Mouse (Mus musculus): ENCODE measurements around the gene Fbxo36. TPM values are rescaled to one million over a fixed set of nuclear protein-coding genes. Genes with fewer than 3 reads are reported as not detected.

The Fbxo36 gene
- 7.7 and 9.1 TPM in 2 replicates for polyA plus RNA-seq (2016; fragmentation: Nextera tagmentation; extraction: Ambion mirVana)

DNA sequence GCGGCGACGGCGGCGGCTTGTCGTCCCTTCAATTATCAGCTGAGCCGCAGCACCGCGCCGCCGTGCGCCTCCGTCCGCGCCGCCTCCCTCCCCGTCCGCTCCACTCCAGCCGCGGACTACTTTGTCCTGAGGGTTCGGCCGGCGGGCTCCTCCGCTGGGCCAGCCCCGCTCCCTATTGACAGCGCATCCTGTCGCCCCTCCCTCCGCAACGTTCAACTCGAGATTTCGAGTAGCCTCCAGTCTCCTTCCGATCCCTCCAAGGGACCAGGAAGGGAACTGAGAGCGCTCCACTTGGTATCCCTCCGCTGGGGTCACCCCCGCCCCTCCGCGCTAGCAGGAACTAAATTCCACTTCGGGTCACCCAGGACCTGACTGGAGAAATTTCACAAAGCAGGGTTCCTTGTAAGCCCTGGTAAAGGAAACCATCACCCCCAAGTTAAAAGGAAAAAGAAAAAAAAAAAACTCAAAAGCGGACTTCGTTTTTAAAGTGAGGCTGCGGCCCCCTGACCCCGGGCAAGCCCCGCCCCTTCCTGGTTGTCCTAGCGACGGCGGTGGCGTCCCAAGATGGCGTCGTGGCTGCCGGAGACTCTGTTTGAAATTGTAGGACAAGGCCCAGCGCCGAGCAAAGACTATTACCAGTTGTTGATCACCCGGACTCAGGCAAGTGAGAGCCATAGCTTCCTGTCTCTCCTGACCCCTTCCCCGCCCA, at the start of gene Fbxo36:
TSS of gene Fbxo36 (plus strand) at position 533 of the 709 bp plus-strand sequence.
- no peaks in the 10 kb centered on the region for H3K9me3 ChIP-seq
- peak within 1 kb of the TSS; percentile 96 for H3K9ac ChIP-seq
- H3K27me3 ChIP-seq = no peaks in the 10 kb centered on the region
- H3K27ac ChIP-seq = peak within 1 kb of the TSS; percentile 97
- H3K4me1 ChIP-seq = peaks cover 3% of the 10 kb centered on the region
- peak; percentile 88 for ATAC-seq (ENCODE audit: insufficient number of reproducible peaks, insufficient read depth, low FRiP score, low TSS enrichment)
- WGBS = under 1% methylated on average over 47 of the region's 54 CpGs
- H3K36me3 ChIP-seq = no peaks in the 10 kb centered on the region
- peak within 1 kb of the TSS; percentile 74 for H3K4me2 ChIP-seq (replicated peaks)
- H3K4me3 ChIP-seq = peak within 1 kb of the TSS; percentile 93

GRCm38 (mm10) chr1:84791393-84791792, 48.2 kb upstream of the Fbxo36 start:
- Histone ChIP-seq H3K9me3 (no peaks in the 10 kb centered on the region), H3K4me3 (no peak overlapping the region), H3K9ac (no peak overlapping the region), H3K4me1 (no peaks in the 10 kb centered on the region), H3K4me2 (replicated peaks) (no peak overlapping the region), H3K36me3 (peaks cover 39% of the 10 kb centered on the region), H3K27me3 (no peaks in the 10 kb centered on the region), H3K27ac (no peak overlapping the region)
- WGBS = 92% methylated on average over 2 of the region's 2 CpGs
- ATAC-seq (ENCODE audit: insufficient number of reproducible peaks, insufficient read depth, low FRiP score, low TSS enrichment) = no peak

GRCm38 (mm10) chr1:84795335-84795734, 44.3 kb upstream of the Fbxo36 start:
- no peak overlapping the region for H3K27ac ChIP-seq
- no peak overlapping the region for H3K4me3 ChIP-seq
- no peaks in the 10 kb centered on the region for H3K9me3 ChIP-seq
- H3K4me1 ChIP-seq = no peaks in the 10 kb centered on the region
- H3K9ac ChIP-seq = no peak overlapping the region
- H3K27me3 ChIP-seq = no peaks in the 10 kb centered on the region
- WGBS = 97% methylated on average over 7 of the region's 7 CpGs
- ATAC-seq (ENCODE audit: insufficient number of reproducible peaks, insufficient read depth, low FRiP score, low TSS enrichment) = no peak
- H3K4me2 ChIP-seq (replicated peaks) = no peak overlapping the region
- peaks cover 30% of the 10 kb centered on the region for H3K36me3 ChIP-seq

DNA sequence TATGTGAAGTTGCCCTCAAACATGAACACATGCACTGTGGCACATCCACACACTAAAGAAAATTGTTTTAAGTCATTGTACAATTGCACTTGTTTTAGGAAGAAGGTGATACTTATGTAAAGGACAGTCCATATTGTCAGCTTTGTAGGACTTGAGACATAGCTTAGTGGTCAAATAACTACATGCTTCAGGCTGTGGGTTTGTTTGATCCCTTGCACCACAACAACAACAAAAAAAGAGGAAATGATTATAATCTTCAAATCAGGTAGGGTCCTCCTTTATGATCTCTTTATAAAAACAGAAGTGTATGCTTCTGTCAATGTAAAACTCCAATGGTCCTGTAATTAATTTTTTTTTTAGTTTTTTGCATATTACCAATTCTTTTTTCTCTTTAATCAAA, 40.5 kb upstream of the Fbxo36 start:
- Histone ChIP-seq H3K27me3 (no peaks in the 10 kb centered on the region), H3K4me3 (no peak overlapping the region)

GRCm38 (mm10) chr1:84803788-84804187, 35.9 kb upstream of the Fbxo36 start:
- no peaks in the 10 kb centered on the region for H3K36me3 ChIP-seq
- no peaks in the 10 kb centered on the region for H3K27me3 ChIP-seq
- no peak overlapping the region for H3K4me3 ChIP-seq
- no peak overlapping the region for H3K4me2 ChIP-seq (replicated peaks)
- 91% methylated on average over 1 of the region's 1 CpGs for WGBS
- H3K27ac ChIP-seq = no peak overlapping the region
- H3K9ac ChIP-seq = no peak overlapping the region
- H3K9me3 ChIP-seq = no peaks in the 10 kb centered on the region
- no peaks in the 10 kb centered on the region for H3K4me1 ChIP-seq
- no peak for ATAC-seq (ENCODE audit: insufficient number of reproducible peaks, insufficient read depth, low FRiP score, low TSS enrichment)

More for the DNA sequence above, 40.5 kb upstream of the Fbxo36 start:
- H3K27ac ChIP-seq = no peak overlapping the region
- no peaks in the 10 kb centered on the region for H3K9me3 ChIP-seq
- no peak overlapping the region for H3K9ac ChIP-seq
- H3K36me3 ChIP-seq = peaks cover 2% of the 10 kb centered on the region
- ATAC-seq (ENCODE audit: insufficient number of reproducible peaks, insufficient read depth, low FRiP score, low TSS enrichment) = no peak
- H3K4me1 ChIP-seq = no peaks in the 10 kb centered on the region
- no peak overlapping the region for H3K4me2 ChIP-seq (replicated peaks)

DNA sequence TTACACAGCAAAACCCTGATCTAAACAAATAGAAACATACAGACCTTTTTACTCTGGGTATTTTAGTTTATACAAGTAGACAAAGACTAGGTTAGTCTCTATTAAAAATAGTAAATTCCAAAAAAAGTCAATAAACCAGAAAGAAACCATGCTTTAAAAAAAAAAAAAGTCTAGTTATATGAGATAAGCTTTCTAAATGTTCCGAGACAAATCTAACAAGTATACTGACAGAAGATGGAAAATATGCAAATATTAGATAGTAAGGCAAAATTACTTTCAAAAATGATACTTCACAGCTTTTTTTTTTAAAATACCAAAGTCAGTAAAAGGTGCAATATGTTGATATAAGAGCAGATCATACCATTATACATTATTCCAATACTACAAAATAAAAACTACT, 22.0 kb upstream of the Fbxo36 start:
- WGBS = 93% methylated on average over 1 of the region's 1 CpGs

GRCm38 (mm10) chr1:84825091-84825490, 14.6 kb upstream of the Fbxo36 start:
- H3K9ac ChIP-seq = no peak overlapping the region
- ATAC-seq (ENCODE audit: insufficient number of reproducible peaks, insufficient read depth, low FRiP score, low TSS enrichment) = no peak

More for the DNA sequence above, 22.0 kb upstream of the Fbxo36 start:
- H3K9me3 ChIP-seq = no peaks in the 10 kb centered on the region
- H3K27ac ChIP-seq = no peak overlapping the region
- 0 out of 2 replicates have a peak, but pooled peaks cover 3% of the 10 kb centered on the region for H3K36me3 ChIP-seq
- no peak overlapping the region for H3K4me2 ChIP-seq (replicated peaks)
- no peak overlapping the region for H3K9ac ChIP-seq
- no peaks in the 10 kb centered on the region for H3K4me1 ChIP-seq
- ATAC-seq (ENCODE audit: insufficient number of reproducible peaks, insufficient read depth, low FRiP score, low TSS enrichment) = no peak
- no peak overlapping the region for H3K4me3 ChIP-seq
- no peaks in the 10 kb centered on the region for H3K27me3 ChIP-seq

DNA sequence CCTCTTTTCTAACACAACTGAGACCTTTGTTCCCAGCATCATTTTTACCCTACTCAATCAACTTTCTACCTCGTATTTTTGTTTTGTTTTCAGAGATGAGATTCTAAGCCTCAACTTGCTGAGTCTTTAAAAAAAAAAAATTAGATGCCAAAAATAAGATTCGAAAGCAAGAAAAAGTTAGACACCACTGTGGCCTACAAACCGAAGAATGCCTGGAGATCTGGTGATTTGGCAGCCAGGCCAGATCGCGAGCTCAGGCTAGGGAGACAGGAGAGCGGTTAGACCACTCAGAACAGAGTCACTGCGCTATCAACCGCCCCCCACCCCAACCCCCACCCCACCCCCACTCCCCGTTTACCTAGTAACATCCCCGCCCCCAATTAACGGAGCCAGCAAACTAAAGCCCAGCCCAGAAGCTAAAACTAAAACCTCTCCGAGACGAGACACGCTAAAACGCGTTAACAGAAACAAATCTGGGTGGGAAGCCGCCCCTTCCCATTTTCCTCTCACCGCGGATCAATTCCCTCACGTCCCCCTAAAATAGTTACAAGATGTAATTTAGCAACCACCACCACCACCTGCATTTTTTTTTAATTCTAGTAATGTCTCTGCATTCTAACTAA, 2.0 kb upstream of the Fbxo36 start:
- Histone ChIP-seq H3K4me3 (peak overlapping the region; percentile 93), H3K4me1 (peaks cover 3% of the 10 kb centered on the region), H3K9me3 (no peaks in the 10 kb centered on the region), H3K27me3 (no peaks in the 10 kb centered on the region), H3K9ac (peak overlapping the region; percentile 96), H3K36me3 (0 out of 2 replicates have a peak, but pooled peaks cover 14% of the 10 kb centered on the region), H3K27ac (peak overlapping the region; percentile 97; the same call in 1 of the 2 replicates), H3K4me2 (replicated peaks) (peak overlapping the region; percentile 74)
- ATAC-seq (ENCODE audit: insufficient number of reproducible peaks, insufficient read depth, low FRiP score, low TSS enrichment) = no peak
- WGBS = 7% methylated on average over 20 of the region's 20 CpGs

More at GRCm38 (mm10) chr1:84825091-84825490, 14.6 kb upstream of the Fbxo36 start:
- H3K9me3 ChIP-seq = no peaks in the 10 kb centered on the region
- 48% methylated on average over 2 of the region's 2 CpGs for WGBS
- H3K4me3 ChIP-seq = no peak overlapping the region
- H3K4me2 ChIP-seq (replicated peaks) = no peak overlapping the region
- no peaks in the 10 kb centered on the region for H3K4me1 ChIP-seq
- H3K27me3 ChIP-seq = no peaks in the 10 kb centered on the region
- H3K27ac ChIP-seq = no peak overlapping the region
- H3K36me3 ChIP-seq = peaks cover 15% of the 10 kb centered on the region; the same call in 1 of the 2 replicates

DNA sequence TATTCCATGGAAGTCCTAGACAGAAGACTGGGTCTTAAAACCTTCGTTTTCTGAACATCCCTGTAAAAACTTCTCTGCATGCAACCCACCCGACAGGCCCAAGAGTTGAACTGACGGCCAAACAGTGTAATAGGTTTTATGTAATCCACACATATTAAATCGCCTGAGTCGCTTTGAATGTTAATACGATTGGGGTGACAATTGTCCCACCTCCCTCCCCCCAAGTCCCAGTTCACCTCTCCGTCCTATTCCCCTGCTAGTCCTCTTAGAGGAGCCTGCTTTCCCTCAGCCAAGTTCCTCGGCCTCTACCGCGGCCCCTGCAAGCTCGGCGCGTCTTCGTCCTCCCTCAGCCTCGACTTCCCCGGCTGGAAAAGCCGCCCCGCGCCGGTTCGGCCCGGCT, 1.5 kb upstream of the Fbxo36 start:
- peak overlapping the region; percentile 93 for H3K4me3 ChIP-seq
- no peaks in the 10 kb centered on the region for H3K9me3 ChIP-seq
- peak overlapping the region; percentile 74 for H3K4me2 ChIP-seq (replicated peaks)
- peaks cover 3% of the 10 kb centered on the region for H3K4me1 ChIP-seq
- H3K27ac ChIP-seq = peak overlapping the region; percentile 97
- no peaks in the 10 kb centered on the region for H3K27me3 ChIP-seq
- no peak; the same call in 1 of the 2 replicates for ATAC-seq (ENCODE audit: insufficient number of reproducible peaks, insufficient read depth, low FRiP score, low TSS enrichment)
- 0 out of 2 replicates have a peak, but pooled peaks cover 9% of the 10 kb centered on the region for H3K36me3 ChIP-seq
- H3K9ac ChIP-seq = peak overlapping the region; percentile 96
- under 1% methylated on average over 21 of the region's 22 CpGs for WGBS

DNA sequence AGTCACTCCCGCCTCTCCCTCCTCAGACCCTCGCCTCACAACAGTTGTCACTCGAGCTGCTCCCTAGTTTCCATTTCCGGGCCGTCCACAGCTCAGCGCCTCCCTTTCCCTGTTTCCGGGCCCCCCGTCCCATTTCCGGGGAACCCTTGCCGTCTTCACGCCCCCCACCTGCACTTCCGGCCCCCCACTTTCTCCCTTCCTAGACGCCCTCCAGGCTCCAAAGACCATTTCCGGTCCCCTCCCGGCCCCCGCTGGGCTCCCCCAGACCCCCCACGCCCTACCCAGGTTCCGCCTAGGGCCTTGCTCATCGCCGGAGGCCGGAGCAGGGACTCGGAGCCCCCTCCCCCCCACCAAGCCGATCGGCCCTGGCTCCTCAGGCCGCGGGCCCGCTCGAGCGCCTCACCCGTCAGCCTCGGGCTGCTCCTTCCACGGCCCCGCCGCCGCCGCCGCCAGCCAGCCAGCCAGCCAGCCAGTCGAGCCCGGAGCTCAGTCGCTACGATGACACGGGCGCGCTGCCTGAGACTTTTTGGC, 955 bp upstream of the Fbxo36 start:
- H3K9ac ChIP-seq = peak overlapping the region; percentile 96
- H3K4me1 ChIP-seq = peaks cover 3% of the 10 kb centered on the region
- no peaks in the 10 kb centered on the region for H3K9me3 ChIP-seq
- H3K4me2 ChIP-seq (replicated peaks) = peak overlapping the region; percentile 74
- 0 out of 2 replicates have a peak, but pooled peaks cover 4% of the 10 kb centered on the region for H3K36me3 ChIP-seq
- WGBS = under 1% methylated on average over 39 of the region's 44 CpGs
- H3K4me3 ChIP-seq = peak overlapping the region; percentile 93
- H3K27ac ChIP-seq = peak overlapping the region; percentile 97
- ATAC-seq (ENCODE audit: insufficient number of reproducible peaks, insufficient read depth, low FRiP score, low TSS enrichment) = peak; percentile 80
- no peaks in the 10 kb centered on the region for H3K27me3 ChIP-seq

DNA sequence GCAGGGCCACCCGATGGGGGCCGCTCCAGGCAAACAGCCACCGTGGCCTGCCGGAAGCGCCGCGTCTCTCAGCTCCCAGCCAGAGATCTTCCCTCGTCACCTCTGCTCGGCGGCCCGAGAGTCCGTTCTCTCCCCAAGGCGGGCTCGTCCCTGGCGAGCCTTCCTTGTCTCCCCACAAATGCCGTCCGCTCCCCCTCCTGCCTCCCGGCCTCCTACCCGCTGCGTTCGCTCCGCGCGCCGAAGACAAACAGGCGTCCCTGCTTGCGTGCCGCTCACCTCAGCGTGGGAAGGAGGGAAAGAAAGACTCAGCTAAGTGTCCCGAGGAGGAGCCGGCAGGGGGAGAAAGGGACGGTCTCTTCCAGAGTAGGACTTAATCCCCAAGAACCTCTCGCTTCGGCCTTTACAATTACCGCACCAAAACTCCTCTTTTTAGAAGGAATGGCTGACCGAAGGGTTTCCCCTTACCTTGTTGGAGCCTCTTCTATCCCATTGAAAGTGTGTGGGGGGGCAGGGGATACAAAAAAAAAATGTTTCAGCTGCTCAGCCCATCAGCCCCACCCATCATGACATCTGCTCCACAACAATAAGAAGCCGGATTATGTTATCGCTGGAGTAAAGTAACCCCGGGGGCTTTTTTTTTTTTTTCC, 500 bp downstream of the Fbxo36 start, which contains the start of gene Trip12:
TSS of gene Trip12 (minus strand) at position 499 of the 647 bp plus-strand sequence.
- Histone ChIP-seq H3K4me2 (replicated peaks) (peak within 1 kb of the TSS; percentile 74), H3K27ac (peak within 1 kb of the TSS; percentile 97), H3K9ac (peak within 1 kb of the TSS; percentile 96), H3K36me3 (no peaks in the 10 kb centered on the region), H3K4me3 (peak within 1 kb of the TSS; percentile 93), H3K27me3 (no peaks in the 10 kb centered on the region), H3K9me3 (no peaks in the 10 kb centered on the region), H3K4me1 (peaks cover 3% of the 10 kb centered on the region)
- under 1% methylated on average over 38 of the region's 39 CpGs for WGBS
- peak; percentile 3; the same call in 1 of the 2 replicates for ATAC-seq (ENCODE audit: insufficient number of reproducible peaks, insufficient read depth, low FRiP score, low TSS enrichment)

Measured in embryonic facial prominence, embryonic 12.5 days (tissue).